Mouse (Mus musculus) liver, embryonic 12.5 days (tissue): Measurements from ENCODE around the gene Tbc1d13. TPM values are rescaled to one million over a fixed set of nuclear protein-coding genes. Genes with fewer than 3 reads are reported as not detected.
"Not testable (repeated sequence)": the region's sequence is repeated elsewhere in the genome, so short reads cannot be mapped to it uniquely, and the experiment has no call there.

Source experiments
- ATAC-seq: fragments of 200-750 bp; cut with Nextera tagmentation; 2 replicates; pipeline ENCODE4 v1.8.0; 2017; ENCODE audit warnings: moderate number of reproducible peaks, mild to moderate bottlenecking, moderate library complexity
- H3K27ac ChIP-seq: fragments of 300-500 bp; sonication (generic); 2 replicates; pipeline ENCODE4 v1.5.1; 2016; ENCODE audit warnings: mild to moderate bottlenecking
- H3K27me3 ChIP-seq: fragments of 300-500 bp; sonication (generic); replicated peaks from 2 replicates; pipeline ENCODE4 v1.6.1; 2016; ENCODE audit warnings: mild to moderate bottlenecking, moderate library complexity
- H3K36me3 ChIP-seq: fragments of 300-500 bp; sonication (generic); 2 replicates; pipeline ENCODE4 v1.6.1; 2016; ENCODE audit warnings: mild to moderate bottlenecking, moderate library complexity
- H3K4me1 ChIP-seq: fragments of 300-500 bp; sonication (generic); 2 replicates; pipeline ENCODE4 v1.6.1; 2016
- H3K4me2 ChIP-seq: fragments of 300-500 bp; sonication (generic); 2 replicates; pipeline ENCODE4 v1.6.1; 2016; ENCODE audit warnings: mild to moderate bottlenecking, moderate library complexity
- H3K4me3 ChIP-seq: fragments of 300-500 bp; sonication (generic); 2 replicates; pipeline ENCODE4 v1.5.1; 2016; ENCODE audit warnings: mild to moderate bottlenecking, moderate library complexity
- H3K9ac ChIP-seq: fragments of 300-500 bp; sonication (generic); 2 replicates; pipeline ENCODE4 v1.6.1; 2016; ENCODE audit warnings: mild to moderate bottlenecking, moderate library complexity
- H3K9me3 ChIP-seq: fragments of 300-500 bp; sonication (generic); replicated peaks from 2 replicates; pipeline ENCODE4 v1.6.1; 2016; ENCODE audit warnings: mild to moderate bottlenecking, moderate library complexity
- WGBS: fragments of 180-500 bp; shearing (Covaris S2); methylation state at CpG from one replicate; pipeline ENCODE4 v1.1.7; 2016; ENCODE audit not compliant: insufficient replicate concordance; 5-methylcytosine and 5-hydroxymethylcytosine counted together
- polyA plus RNA-seq: library from polyadenylated mRNA; unstranded; fragments of >200 nt; fragmentation: Nextera tagmentation; extraction: Ambion mirVana; gene quantifications from 2 replicates; pipeline ENCODE4 v1.2.1, GENCODE M21; 2016

Gene Tbc1d13
- polyA plus RNA-seq, 1 experiment from 2014 or later = 2.9 TPM

- Histone ChIP-seq H3K27me3 (no peaks in the 10 kb centered on the region), H3K27ac (peak overlapping the region; percentile 93), H3K4me3 (peak overlapping the region; percentile 80), H3K9me3 (no peaks in the 10 kb centered on the region), H3K4me1 (peaks cover 50% of the 10 kb centered on the region), H3K9ac (peak overlapping the region; percentile 86), H3K36me3 (peaks cover 25% of the 10 kb centered on the region), H3K4me2 (peak overlapping the region; percentile 87)
- ATAC-seq = peak; percentile 43
- WGBS = 33% methylated on average over 16 of the region's 16 CpGs
Measured at GRCm38 (mm10) chr2:30132801-30133612, 539 bp upstream of the Tbc1d13 start.

GRCm38 (mm10) chr2:30134378-30134711 is 799 bp downstream of the Tbc1d13 start:
- Histone ChIP-seq H3K36me3 (peaks cover 36% of the 10 kb centered on the region), H3K4me1 (peaks cover 50% of the 10 kb centered on the region), H3K4me2 (peak overlapping the region; percentile 87), H3K27ac (peak overlapping the region; percentile 93), H3K9ac (peak overlapping the region; percentile 86), H3K27me3 (no peaks in the 10 kb centered on the region), H3K4me3 (peak overlapping the region; percentile 80), H3K9me3 (no peaks in the 10 kb centered on the region)
- ATAC-seq = no peak
- WGBS = 13% methylated on average over 6 of the region's 6 CpGs

GRCm38 (mm10) chr2:30134928-30135620 is 1.5 kb downstream of the Tbc1d13 start:
- 52% methylated on average over 10 of the region's 10 CpGs for WGBS
- H3K4me1 ChIP-seq = peaks cover 48% of the 10 kb centered on the region
- no peaks in the 10 kb centered on the region for H3K9me3 ChIP-seq
- peak overlapping the region; percentile 87 for H3K4me2 ChIP-seq
- ATAC-seq = no peak
- H3K4me3 ChIP-seq = peak overlapping the region; percentile 80
- peaks cover 38% of the 10 kb centered on the region for H3K36me3 ChIP-seq
- H3K27me3 ChIP-seq = no peaks in the 10 kb centered on the region
- H3K27ac ChIP-seq = peak overlapping the region; percentile 93
- H3K9ac ChIP-seq = peak overlapping the region; percentile 86

- Histone ChIP-seq H3K4me1 (peaks cover 48% of the 10 kb centered on the region), H3K27me3 (no peaks in the 10 kb centered on the region), H3K9me3 (no peaks in the 10 kb centered on the region), H3K4me2 (peak overlapping the region; percentile 34; the same call in 1 of the 2 replicates), H3K36me3 (peaks cover 52% of the 10 kb centered on the region), H3K27ac (0 out of 2 replicates have a peak overlapping the region, but pooled peaks have one; percentile 26), H3K4me3 (no peak overlapping the region), H3K9ac (no peak overlapping the region)
- no peak for ATAC-seq
- 50% methylated on average over 10 of the region's 10 CpGs for WGBS
Measured at GRCm38 (mm10) chr2:30136458-30136857, 2.9 kb downstream of the Tbc1d13 start.

GRCm38 (mm10) chr2:30140021-30140420 is 6.5 kb downstream of the Tbc1d13 start:
- WGBS = 79% methylated on average over 4 of the region's 4 CpGs
- not testable (repeated sequence) for H3K4me2 ChIP-seq, H3K4me3 ChIP-seq, ATAC-seq, H3K27me3 ChIP-seq, H3K9ac ChIP-seq, H3K9me3 ChIP-seq, H3K27ac ChIP-seq
- H3K4me1 ChIP-seq = peaks cover 24% of the 10 kb centered on the region
- peaks cover 88% of the 10 kb centered on the region for H3K36me3 ChIP-seq

GRCm38 (mm10) chr2:30144436-30144835 is 10.9 kb downstream of the Tbc1d13 start:
- Histone ChIP-seq H3K9ac (no peak overlapping the region), H3K4me1 (no peaks in the 10 kb centered on the region), H3K4me3 (no peak overlapping the region), H3K9me3 (no peaks in the 10 kb centered on the region), H3K36me3 (peaks cover 87% of the 10 kb centered on the region), H3K27me3 (no peaks in the 10 kb centered on the region), H3K4me2 (no peak overlapping the region), H3K27ac (no peak overlapping the region)
- WGBS = 85% methylated on average over 4 of the region's 4 CpGs
- no peak for ATAC-seq

GRCm38 (mm10) chr2:30147466-30147865 is 13.9 kb downstream of the Tbc1d13 start:
- no peaks in the 10 kb centered on the region for H3K9me3 ChIP-seq
- H3K9ac ChIP-seq = no peak overlapping the region
- no peak for ATAC-seq
- H3K4me3 ChIP-seq = no peak overlapping the region
- WGBS = 86% methylated on average over 4 of the region's 4 CpGs
- H3K27ac ChIP-seq = no peak overlapping the region
- H3K36me3 ChIP-seq = peaks cover 85% of the 10 kb centered on the region
- no peaks in the 10 kb centered on the region for H3K27me3 ChIP-seq
- H3K4me1 ChIP-seq = no peaks in the 10 kb centered on the region
- no peak overlapping the region for H3K4me2 ChIP-seq

GRCm38 (mm10) chr2:30151840-30152239 is 18.3 kb downstream of the Tbc1d13 start:
- Histone ChIP-seq H3K4me1 (no peaks in the 10 kb centered on the region), H3K9me3 (no peaks in the 10 kb centered on the region), H3K4me3 (no peak overlapping the region), H3K4me2 (no peak overlapping the region), H3K27me3 (no peaks in the 10 kb centered on the region), H3K36me3 (peaks cover 46% of the 10 kb centered on the region), H3K27ac (no peak overlapping the region), H3K9ac (no peak overlapping the region)
- 80% methylated on average over 11 of the region's 11 CpGs for WGBS
- no peak for ATAC-seq

- H3K4me3 ChIP-seq = no peak overlapping the region
- no peak for ATAC-seq
- no peaks in the 10 kb centered on the region for H3K9me3 ChIP-seq
- no peak overlapping the region for H3K27ac ChIP-seq
- H3K4me2 ChIP-seq = no peak overlapping the region
- H3K36me3 ChIP-seq = peaks cover 38% of the 10 kb centered on the region
- H3K27me3 ChIP-seq = no peaks in the 10 kb centered on the region
- no peak overlapping the region for H3K9ac ChIP-seq
- 85% methylated on average over 8 of the region's 8 CpGs for WGBS
- no peaks in the 10 kb centered on the region for H3K4me1 ChIP-seq
Measured at GRCm38 (mm10) chr2:30152616-30153015, 19.1 kb downstream of the Tbc1d13 start.

GRCm38 (mm10) chr2:30159871-30160270 is 26.3 kb downstream of the Tbc1d13 start:
- H3K36me3 ChIP-seq, H3K27ac ChIP-seq, H3K4me1 ChIP-seq, H3K9me3 ChIP-seq, ATAC-seq, H3K9ac ChIP-seq, H3K4me3 ChIP-seq, H3K4me2 ChIP-seq, H3K27me3 ChIP-seq: not testable (repeated sequence)
- WGBS = 71% methylated on average over 9 of the region's 10 CpGs

GRCm38 (mm10) chr2:30161809-30162208 is 28.3 kb downstream of the Tbc1d13 start:
- Histone ChIP-seq H3K4me1 (no peaks in the 10 kb centered on the region), H3K27me3 (no peaks in the 10 kb centered on the region), H3K36me3 (no peaks in the 10 kb centered on the region), H3K4me3 (no peak overlapping the region), H3K9me3 (peaks cover 19% of the 10 kb centered on the region), H3K4me2 (no peak overlapping the region), H3K27ac (no peak overlapping the region), H3K9ac (no peak overlapping the region)
- ATAC-seq = no peak

- no peak for ATAC-seq
- WGBS = 49% methylated on average over 9 of the region's 9 CpGs
Measured at GRCm38 (mm10) chr2:30164340-30164932, 30.9 kb downstream of the Tbc1d13 start.

More at GRCm38 (mm10) chr2:30164340-30164932, 30.9 kb downstream of the Tbc1d13 start:
- H3K36me3 ChIP-seq = no peaks in the 10 kb centered on the region
- H3K4me3 ChIP-seq = no peak overlapping the region
- no peak overlapping the region for H3K9ac ChIP-seq
- no peak overlapping the region for H3K27ac ChIP-seq
- H3K4me2 ChIP-seq = no peak overlapping the region
- peaks cover 26% of the 10 kb centered on the region for H3K9me3 ChIP-seq
- H3K4me1 ChIP-seq = no peaks in the 10 kb centered on the region
- no peaks in the 10 kb centered on the region for H3K27me3 ChIP-seq
